Mouse (Mus musculus) frontal cortex, adult (tissue): ENCODE measurements around the gene Dcbld1.
A peak's percentile ranks its signal among the peaks of the same experiment; 100 is the strongest.

Experiments
- ATAC-seq: cut with Nextera tagmentation; 2 replicates; pipeline ENCODE4 v1.9.2; 2017; ENCODE audit warnings: mild to moderate bottlenecking, moderate library complexity, mixed read lengths; ENCODE audit not compliant: low TSS enrichment

The Dcbld1 gene

DNA sequence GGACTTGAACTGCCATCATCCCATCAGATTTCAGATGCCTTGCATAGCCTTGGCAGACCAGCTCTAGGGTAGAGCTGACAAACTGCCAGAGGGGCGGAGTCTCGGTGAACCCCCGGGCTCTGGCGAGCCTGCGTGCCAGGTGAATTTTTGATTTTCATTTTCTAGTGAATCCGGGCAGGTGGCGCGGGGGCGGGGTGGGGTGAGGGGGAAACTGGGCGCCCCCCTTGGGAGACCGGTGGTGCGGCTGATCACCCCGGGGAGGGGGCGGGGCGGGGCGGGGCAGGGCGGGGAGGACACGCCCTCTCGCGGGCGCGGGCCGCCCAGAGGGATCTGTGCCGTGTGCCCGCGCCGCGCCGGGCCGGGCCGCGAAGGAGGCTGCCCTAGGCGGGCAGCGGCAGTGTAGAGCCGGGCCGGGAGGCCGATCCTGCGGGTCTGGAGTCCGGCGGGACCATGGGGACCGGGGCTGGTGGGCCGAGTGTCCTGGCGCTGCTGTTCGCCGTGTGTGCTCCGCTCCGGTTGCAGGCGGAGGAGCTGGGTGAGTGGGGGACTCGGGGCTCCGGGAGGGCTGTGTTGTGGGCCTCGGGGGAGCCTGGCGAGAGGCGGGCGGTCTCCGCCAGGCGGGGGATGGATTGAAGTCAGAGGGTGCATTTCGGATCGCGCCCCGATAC is at the start of gene Dcbld1:
Gene Dcbld1 (plus strand): TSS at position 319 of the 668 bp plus-strand sequence.
- ATAC-seq = peak; percentile 81

GRCm38 (mm10) chr10:52185900-52186299 is 47.5 kb upstream of the Dcbld1 start:
- peak; percentile 98 for ATAC-seq

DNA sequence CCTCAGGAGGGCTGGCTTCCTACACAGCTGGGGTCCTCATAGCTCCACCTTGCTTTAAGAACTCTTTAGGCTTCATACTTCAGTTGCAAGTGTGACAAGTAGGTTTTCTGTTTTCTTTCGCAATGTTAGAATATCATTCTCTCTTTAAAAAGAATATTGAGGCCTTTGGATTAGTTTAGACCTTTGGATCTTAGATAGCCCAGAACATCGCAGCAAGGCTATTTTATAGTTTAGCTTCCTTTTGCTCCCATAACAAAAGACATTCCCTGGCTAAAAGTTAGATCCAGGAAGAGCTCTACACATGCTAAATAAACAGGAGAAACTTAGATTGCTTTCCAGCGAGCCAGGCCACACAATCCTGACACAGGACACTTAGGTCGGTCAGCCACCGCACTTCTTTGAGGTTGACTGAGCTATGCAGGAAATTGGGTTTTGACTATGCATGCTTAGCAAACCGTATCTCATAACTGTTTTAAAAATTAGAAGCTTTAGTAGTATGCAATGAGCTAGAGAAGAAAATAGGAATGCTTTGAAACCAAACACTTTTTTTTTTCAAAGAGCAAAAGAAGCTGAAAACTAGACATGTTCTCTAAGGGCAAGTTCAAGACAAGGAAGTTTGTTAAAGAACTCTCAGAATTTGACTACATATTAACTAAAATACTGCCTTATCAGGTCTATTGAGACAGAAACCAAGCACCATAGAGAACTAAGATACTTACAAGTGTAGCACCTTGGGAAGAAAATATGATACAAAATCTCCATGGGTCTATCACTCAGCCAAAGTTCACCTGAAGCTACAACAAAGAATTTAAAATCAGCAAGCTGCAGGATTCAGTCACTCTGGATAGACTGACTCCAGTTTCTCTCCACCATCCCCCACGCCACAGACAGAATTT is 38.2 kb upstream of the Dcbld1 start, which contains the start of gene Ros1:
Gene Ros1 (minus strand): TSS at position 288 of the 896 bp plus-strand sequence.
- no peak for ATAC-seq

- no peak for ATAC-seq
These were observed 29.4 kb upstream of the Dcbld1 start for GRCm38 (mm10) chr10:52204006-52204405.

DNA sequence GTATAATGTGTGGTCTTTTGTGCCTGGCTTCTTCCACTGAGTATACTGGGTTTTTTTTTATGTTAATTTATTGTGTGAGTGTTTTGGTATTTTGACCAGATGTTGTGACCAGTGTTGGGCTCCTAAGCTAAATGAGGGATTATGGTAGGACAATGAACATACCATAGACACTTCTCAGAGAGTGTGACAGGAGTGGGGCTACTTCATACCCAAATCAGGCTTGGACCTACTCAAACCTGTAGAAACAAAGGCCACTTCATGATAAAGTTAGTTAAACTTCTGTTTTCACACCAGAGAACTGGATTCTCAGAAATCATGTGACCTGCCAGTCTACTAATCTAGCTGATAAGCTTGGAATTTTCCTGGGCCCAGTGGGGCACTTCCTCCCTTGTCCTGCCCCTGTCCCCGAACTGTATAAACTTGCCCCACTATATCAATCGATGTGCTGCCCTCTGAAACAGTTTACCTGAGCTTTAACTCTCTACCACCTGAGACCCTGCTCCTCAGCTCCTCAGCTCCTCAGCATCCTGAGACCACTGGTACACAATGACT is 18.1 kb upstream of the Dcbld1 start:
- ATAC-seq = no peak

GRCm38 (mm10) chr10:52216797-52217563 is 16.4 kb upstream of the Dcbld1 start:
- peak; percentile 97 for ATAC-seq

DNA sequence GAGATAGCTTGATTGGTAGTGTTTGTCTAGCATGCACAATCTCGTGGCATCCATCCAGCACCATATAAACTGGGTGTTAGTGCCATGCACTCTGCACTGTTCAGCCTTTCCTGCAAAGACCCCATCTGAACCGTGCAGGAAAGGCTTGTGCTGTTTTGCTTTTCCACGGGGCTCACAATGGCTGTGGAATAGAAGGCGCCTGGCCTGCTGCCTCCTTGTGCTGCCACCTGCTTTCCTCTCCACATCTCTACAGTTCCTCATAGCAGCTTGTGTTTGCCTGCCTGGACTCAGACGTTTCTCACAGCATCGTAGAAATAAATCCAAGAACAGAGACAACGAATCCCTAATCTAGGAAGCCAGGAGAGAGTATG is 15.9 kb upstream of the Dcbld1 start:
- peak; percentile 92 for ATAC-seq

DNA sequence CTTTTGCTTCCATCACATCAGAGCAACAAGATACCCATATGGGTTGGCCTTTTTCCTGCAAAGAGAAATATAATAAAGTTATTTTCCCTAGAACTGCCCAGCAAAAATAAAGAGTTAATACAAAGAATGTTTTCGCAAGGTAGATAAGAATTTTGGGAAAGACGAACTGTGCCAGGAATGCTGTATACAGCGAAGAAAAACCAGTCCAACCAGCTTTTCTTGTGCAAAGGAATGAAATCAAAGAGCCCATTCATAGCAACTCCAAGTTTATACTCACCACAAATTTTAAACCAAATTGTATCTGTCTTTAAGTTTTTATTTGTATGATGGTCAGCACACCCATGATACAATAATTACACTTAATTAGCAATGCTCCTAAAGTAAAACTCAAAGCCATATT is 13.8 kb upstream of the Dcbld1 start:
- no peak for ATAC-seq

GRCm38 (mm10) chr10:52232196-52233176 is 933 bp upstream of the Dcbld1 start:
- peak; percentile 20; the same call in 1 of the 2 replicates for ATAC-seq

- ATAC-seq = peak; percentile 39
These were observed 692 bp downstream of the Dcbld1 start for GRCm38 (mm10) chr10:52233969-52234653.

DNA sequence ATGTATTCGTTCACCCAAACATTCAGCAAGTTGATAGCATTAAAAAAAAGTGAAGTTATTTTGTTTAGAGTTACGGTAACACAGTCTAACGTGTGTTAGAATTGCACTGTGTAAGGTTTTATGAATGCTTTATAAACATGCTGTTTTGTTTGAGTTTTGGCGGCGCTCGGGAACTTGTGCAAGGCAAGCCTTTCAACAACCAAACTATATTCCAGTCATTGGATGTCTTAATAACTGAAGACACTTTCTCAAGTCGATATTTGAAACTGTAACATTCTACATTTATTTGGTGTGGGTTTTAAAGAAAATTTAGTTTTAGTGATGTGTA is 1.2 kb downstream of the Dcbld1 start:
- no peak for ATAC-seq

DNA sequence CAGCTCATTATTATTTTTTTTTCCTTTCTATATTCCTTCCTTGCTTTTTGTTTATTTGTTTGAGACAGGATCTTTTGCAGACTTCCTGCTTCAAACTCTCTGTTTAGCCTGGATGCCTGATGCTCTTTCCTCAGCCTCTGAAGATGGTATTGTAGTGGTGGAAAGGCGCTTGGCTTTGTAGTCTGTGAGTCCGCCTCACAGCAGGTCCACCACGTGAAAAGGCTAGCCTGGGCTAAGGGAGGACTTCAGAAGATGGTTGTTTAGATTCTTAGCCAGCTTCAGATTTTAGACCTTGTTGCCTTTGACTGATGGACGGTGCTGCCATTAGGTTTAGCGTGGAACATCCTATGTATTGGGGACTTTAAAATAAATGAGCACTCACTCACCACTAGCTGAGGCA is 2.0 kb downstream of the Dcbld1 start:
- no peak for ATAC-seq

DNA sequence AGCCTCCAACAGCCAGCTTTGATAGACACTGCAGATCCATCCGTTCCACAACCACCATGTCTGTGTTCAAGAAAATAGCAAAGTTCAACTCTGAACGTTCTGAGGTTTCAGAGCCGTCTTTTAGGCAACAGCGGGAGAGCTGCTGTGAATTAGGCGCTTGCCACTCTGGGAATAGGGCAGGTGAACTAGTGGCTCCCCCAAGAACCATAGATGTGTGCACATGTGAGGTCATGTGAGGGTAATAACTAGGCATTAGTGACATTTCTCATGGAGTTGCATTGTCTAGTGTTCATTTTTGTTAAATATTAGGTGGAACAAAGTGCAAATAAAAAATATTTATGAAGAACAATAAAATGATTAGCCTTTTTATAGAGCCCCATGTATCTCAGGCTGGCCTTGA is 8.6 kb downstream of the Dcbld1 start:
- ATAC-seq = no peak

GRCm38 (mm10) chr10:52242680-52243323 is 9.4 kb downstream of the Dcbld1 start:
- no peak for ATAC-seq

DNA sequence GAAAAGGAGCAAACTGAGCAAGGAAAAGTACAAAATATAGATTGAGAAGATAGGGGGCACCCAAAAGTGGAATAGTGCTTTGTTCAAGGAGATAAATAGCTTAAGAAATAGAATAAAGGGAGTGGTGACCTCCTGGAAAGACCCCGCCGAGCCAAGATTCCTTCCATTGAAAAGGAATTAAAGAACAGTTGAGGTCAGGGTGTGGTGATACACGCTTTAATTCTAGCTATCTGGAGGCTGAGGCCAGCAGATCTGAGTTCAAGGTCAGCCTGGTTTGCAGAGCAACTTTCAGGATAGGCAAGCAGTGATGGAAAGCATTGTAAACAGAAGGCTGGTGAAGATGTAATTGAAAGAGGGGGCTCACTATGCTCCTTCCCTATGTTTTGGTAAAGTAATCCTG is 12.8 kb downstream of the Dcbld1 start:
- ATAC-seq = no peak

DNA sequence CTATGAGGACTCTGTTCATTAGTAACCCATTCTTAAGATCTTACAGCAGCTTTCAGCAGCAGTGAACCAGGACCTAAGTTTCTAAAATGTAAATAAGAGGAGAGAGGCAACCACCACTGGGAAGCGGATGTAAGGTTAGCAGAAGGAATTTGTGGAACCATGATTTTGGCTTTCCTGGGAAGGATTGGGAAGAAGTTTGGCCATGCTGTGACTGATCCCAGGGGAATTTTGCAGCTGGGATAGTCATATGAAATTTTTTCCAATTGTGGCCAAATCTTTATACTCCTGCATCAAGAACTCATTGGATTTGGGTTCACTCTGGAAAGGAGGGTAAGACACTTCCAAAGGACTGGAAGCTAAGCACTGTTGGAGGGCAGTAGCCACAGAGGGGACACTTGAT is 18.8 kb downstream of the Dcbld1 start:
- no peak for ATAC-seq

DNA sequence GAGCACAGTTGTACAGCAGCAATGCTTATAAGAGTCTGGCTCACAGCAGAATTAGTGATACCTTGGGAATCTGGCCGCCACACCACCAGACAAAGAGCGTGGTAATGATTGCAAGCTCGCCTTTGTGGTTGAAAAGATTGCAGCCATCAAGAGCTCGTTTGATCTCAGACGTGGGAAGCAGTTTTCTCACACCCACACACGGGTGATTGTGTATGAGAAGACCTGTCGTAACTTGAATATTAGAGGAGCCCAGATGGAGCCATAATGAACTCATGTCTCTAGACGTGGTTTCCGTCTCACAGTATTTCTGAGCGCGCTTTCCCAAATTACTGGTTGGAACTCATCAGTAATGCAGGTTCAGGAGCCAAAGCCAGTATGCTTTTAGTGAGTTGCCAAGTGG is 20.0 kb downstream of the Dcbld1 start:
- ATAC-seq = no peak

- no peak for ATAC-seq
These were observed 24.3 kb downstream of the Dcbld1 start for GRCm38 (mm10) chr10:52257768-52258167.

- no peak for ATAC-seq
These were observed 24.9 kb downstream of the Dcbld1 start for GRCm38 (mm10) chr10:52258180-52258948.
